Mouse (Mus musculus) frontal cortex, postnatal 10 days (tissue): ENCODE data around the gene Prkca.

ENCODE experiments used
- DNase-seq, 2 experiments: peaks; one replicate each; pipeline ENCODE4 v3.0.0; 2022; ENCODE audit warnings: low spot score in 2 of 2, mixed read lengths in 1 of 2

Prkca gene

GRCm38 (mm10) chr11:107950211-107950610 lies 393.5 kb downstream of the Prkca start:
- no peak for DNase-seq

DNA sequence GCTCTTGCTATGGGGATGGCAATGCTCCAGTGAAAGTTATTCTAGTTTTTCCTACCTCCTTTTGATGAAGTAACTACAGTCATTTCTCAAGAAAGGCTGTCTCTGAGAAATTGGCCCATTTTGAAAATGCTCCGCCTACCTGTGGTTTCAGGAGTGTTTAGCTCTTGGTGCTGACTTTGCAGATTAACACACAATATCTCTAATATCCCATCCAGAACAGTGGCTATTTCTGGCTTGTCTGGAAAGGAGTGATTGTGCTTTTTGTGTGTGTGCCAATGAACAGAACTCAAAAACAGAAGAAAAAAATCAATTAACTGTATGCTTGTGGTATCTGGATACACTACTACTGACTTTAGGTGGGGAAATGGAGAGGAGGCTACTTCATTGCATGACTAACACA lies 395.8 kb downstream of the Prkca start:
- DNase-seq = no peak

GRCm38 (mm10) chr11:107946823-107947222 lies 396.9 kb downstream of the Prkca start:
- no peak for DNase-seq

DNA sequence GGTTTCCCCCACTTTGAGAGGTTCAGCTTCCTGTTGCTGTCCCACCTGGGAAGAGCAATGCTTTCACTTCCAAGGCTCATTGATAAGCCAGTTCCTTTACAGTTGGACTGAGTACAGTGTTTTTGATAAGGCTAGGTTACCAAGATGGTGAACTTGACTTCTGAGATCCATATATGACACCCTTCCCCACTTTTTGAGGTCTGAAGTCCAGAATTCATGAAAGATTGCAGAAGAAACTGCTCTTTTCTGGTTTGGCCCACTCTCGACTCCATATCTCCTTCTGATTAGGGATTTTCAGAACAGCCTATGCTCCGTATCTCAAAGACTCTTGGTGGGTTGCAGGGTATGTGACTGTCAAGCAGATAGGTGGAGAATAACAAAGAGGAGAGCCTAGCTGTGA lies 406.8 kb downstream of the Prkca start:
- no peak for DNase-seq

DNA sequence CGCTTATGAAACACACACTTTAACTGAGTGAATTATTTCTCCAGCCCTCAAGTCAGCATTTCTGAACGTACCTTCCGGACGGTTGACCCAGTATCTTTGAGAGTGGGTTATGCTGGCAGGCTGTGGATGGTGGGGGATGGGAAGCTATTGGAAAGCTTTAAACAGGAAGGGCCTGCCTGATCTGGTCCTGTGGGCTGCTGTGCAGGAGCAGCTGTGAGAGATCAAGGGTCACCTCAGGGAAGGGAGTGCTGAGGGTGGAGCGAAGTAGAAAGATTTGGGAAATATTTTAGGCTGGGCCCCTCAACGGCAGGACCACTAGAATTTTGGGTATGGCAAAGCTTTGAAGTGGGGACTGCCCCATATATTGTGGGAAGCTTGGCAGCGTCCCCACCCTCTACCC lies 412.0 kb downstream of the Prkca start:
- no peak for DNase-seq

GRCm38 (mm10) chr11:107931288-107931687 lies 412.4 kb downstream of the Prkca start:
- no peak for DNase-seq

- DNase-seq = no peak
Observed at GRCm38 (mm10) chr11:107929712-107930111, 414.0 kb downstream of the Prkca start.

GRCm38 (mm10) chr11:107919852-107920508 lies 423.7 kb downstream of the Prkca start:
- DNase-seq = no peak

GRCm38 (mm10) chr11:107917721-107918235 lies 425.9 kb downstream of the Prkca start:
- DNase-seq = peak; percentile 27 to 29

GRCm38 (mm10) chr11:107914634-107915226 lies 429.0 kb downstream of the Prkca start, which contains the start of gene Cacng5:
Gene Cacng5, minus strand, starts transcription at chr11:107915055.
- peak in 1 of 2 experiments; percentile 38 for DNase-seq

GRCm38 (mm10) chr11:107913317-107913716 lies 430.4 kb downstream of the Prkca start:
- DNase-seq = no peak

- DNase-seq = no peak
Observed at GRCm38 (mm10) chr11:107905364-107905763, 438.4 kb downstream of the Prkca start.

GRCm38 (mm10) chr11:107903966-107904605 lies 439.6 kb downstream of the Prkca start:
- no peak for DNase-seq

DNA sequence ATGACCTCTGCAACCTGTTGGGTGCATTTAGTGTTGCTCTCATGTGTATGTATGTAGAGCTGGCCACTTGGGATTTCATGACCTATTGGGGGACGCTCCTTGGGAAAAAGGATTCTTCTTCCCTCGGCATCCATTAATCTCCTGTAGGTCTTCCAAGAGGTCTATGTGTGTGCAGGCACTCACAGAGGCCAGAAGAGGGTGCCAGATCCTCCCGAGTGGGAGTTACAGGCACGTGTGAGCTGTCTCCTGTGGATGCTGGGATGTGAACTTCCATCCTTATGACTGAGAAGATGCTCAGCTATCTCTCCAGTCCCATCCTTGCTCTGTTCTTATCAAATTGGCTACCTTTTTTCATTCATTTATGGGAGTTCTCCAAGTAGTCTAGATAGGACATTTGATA lies 443.3 kb downstream of the Prkca start:
- no peak for DNase-seq

GRCm38 (mm10) chr11:107898698-107899097 lies 445.0 kb downstream of the Prkca start:
- DNase-seq = no peak

- DNase-seq = no peak
Observed at GRCm38 (mm10) chr11:107895635-107896034, 448.1 kb downstream of the Prkca start.

DNA sequence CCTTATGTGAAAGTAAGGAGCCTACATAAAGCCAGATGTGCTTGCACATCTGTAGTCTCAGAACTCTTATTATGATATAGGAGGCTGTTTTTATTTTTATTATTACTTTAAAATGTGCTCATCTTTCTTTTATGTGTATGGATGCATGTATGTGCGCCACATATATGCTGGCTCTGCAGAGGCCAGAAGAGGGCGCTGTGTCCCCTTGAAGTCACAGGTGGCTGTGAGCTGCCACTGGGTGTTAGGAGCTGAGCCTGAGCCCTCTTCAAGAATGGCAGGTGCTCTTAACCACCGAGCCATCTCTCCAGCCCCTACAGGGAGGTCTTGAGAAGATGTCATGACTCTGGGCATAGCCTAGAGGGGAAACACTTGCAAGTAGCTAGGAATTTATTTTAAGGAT lies 452.4 kb downstream of the Prkca start:
- no peak for DNase-seq

GRCm38 (mm10) chr11:107887342-107887741 lies 456.4 kb downstream of the Prkca start:
- no peak for DNase-seq
